Mouse (Mus musculus) cerebellum, adult 8-10 months (tissue): ENCODE results near the gene H2-M11.

ENCODE experiments used
- DNase-seq: peaks from one replicate; pipeline ENCODE4 v3.0.0; 2022

H2-M11 gene

DNA sequence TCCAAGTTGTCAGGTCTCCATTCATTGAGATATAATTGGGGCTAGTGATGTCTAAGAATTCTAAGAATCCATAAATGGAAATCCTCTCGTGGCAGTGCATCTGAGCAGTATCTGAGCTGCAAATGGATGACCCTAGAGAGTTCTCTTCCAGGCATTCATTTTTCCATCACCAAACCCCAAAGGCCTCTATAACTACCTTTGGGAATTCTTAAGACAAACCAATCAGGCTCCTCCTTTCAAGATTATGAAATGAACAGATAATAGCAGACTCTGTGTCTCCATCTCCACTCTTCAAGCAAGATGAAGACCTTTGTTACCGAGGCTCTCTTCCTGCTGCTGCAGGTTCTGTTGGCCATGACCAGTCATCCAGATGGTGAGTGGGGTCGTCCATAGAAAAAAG lies at the start of gene H2-M11:
Gene H2-M11 (plus strand): TSS at position 301 of the 400 bp plus-strand sequence.
- no peak for DNase-seq

DNA sequence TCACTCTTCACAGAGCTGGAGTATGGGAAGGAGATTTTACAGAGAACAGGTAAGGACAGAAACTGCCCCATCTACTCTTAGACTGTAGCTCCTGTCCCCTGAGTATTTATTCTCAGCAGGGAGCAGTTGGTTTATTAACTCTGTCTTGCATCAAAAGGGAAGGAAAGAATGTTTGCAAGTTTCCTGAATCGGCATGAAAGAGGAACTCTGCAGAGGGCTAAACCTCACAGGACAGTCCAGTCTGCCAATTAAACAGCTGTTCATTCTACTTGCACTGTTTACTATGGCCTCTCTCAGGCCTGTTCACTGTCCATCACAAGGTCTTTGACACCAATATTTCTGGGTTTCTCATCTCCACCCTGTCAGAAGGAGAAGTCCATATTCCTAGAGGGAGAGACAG lies 46.4 kb upstream of the H2-M11 start:
- no peak for DNase-seq

DNA sequence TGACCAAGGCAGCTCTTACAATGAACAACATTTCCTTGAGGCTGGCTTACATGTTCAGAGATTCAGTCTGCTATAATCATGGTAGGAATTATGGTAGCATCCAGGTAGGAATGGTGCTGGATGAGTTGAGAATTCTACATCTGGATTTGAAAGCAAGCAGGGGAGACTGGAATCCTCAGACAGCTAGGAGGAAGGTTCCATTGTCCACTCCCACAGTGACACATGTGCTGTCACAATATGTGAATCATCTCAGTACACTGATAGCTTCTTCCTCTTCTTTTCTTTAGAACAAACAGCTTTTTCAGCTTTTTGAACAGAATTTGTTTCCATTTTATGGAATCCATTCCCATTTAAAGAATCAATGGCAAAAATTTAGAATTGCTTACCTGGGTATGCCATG lies 43.0 kb upstream of the H2-M11 start:
- no peak for DNase-seq
